Mouse (Mus musculus): ENCODE results near the gene Pnkd. TPM values are rescaled to one million over a fixed set of nuclear protein-coding genes. Genes with fewer than 3 reads are reported as not detected.
"Not testable (repeated sequence)": the region's sequence is repeated elsewhere in the genome, so short reads cannot be mapped to it uniquely, and the experiment has no call there.

Pnkd gene
- polyA plus RNA-seq, 1 experiment: 37.8 TPM

- TF ChIP-seq CTCF (IDR thresholded peaks at IDR 0.05; ENCODE audit: low read depth, low read length) (no peak), POLR2A (IDR thresholded peaks at IDR 0.05; ENCODE audit: borderline replicate concordance, low read depth, low read length) (no peak)
- H3K4me1 ChIP-seq (ENCODE audit: control insufficient read depth, insufficient read depth, low read length): peaks cover 12% of the 10 kb centered on the region
- H3K27ac ChIP-seq (ENCODE audit: insufficient read depth, low read depth, low read length): no peak overlapping the region
- H3K4me3 ChIP-seq (ENCODE audit: insufficient read depth, low read length): peak overlapping the region; percentile 76
Observed at GRCm38 (mm10) chr1:74285212-74286010, 681 bp downstream of the Pnkd start.

GRCm38 (mm10) chr1:74286869-74287607, 2.3 kb downstream of the Pnkd start:
- peaks cover 12% of the 10 kb centered on the region for H3K4me1 ChIP-seq (ENCODE audit: control insufficient read depth, insufficient read depth, low read length)
- H3K27ac ChIP-seq (ENCODE audit: insufficient read depth, low read depth, low read length); H3K4me3 ChIP-seq (ENCODE audit: insufficient read depth, low read length): not testable (repeated sequence)

GRCm38 (mm10) chr1:74288327-74288726, 3.6 kb downstream of the Pnkd start:
- Histone ChIP-seq H3K27ac (ENCODE audit: insufficient read depth, low read depth, low read length) (no peak overlapping the region), H3K4me3 (ENCODE audit: insufficient read depth, low read length) (no peak overlapping the region), H3K4me1 (ENCODE audit: control insufficient read depth, insufficient read depth, low read length) (peaks cover 12% of the 10 kb centered on the region)
- TF ChIP-seq POLR2A (IDR thresholded peaks at IDR 0.05; ENCODE audit: borderline replicate concordance, low read depth, low read length): no peak
- TF ChIP-seq CTCF (IDR thresholded peaks at IDR 0.05; ENCODE audit: low read depth, low read length): no peak

GRCm38 (mm10) chr1:74289248-74289647, 4.5 kb downstream of the Pnkd start:
- Histone ChIP-seq H3K27ac (ENCODE audit: insufficient read depth, low read depth, low read length) (peak overlapping the region; percentile 33), H3K4me1 (ENCODE audit: control insufficient read depth, insufficient read depth, low read length) (peaks cover 20% of the 10 kb centered on the region), H3K4me3 (ENCODE audit: insufficient read depth, low read length) (no peak overlapping the region)
- TF ChIP-seq CTCF (IDR thresholded peaks at IDR 0.05; ENCODE audit: low read depth, low read length) (no peak), POLR2A (IDR thresholded peaks at IDR 0.05; ENCODE audit: borderline replicate concordance, low read depth, low read length) (no peak)

- Histone ChIP-seq H3K4me1 (ENCODE audit: control insufficient read depth, insufficient read depth, low read length) (peaks cover 24% of the 10 kb centered on the region), H3K4me3 (ENCODE audit: insufficient read depth, low read length) (no peak overlapping the region), H3K27ac (ENCODE audit: insufficient read depth, low read depth, low read length) (peak overlapping the region; percentile 41)
- TF ChIP-seq POLR2A (IDR thresholded peaks at IDR 0.05; ENCODE audit: borderline replicate concordance, low read depth, low read length) (no peak), CTCF (IDR thresholded peaks at IDR 0.05; ENCODE audit: low read depth, low read length) (no peak)
Observed at GRCm38 (mm10) chr1:74289740-74290139, 5.0 kb downstream of the Pnkd start.

GRCm38 (mm10) chr1:74290141-74290540, 5.4 kb downstream of the Pnkd start:
- Histone ChIP-seq H3K4me3 (ENCODE audit: insufficient read depth, low read length) (no peak overlapping the region), H3K27ac (ENCODE audit: insufficient read depth, low read depth, low read length) (peak overlapping the region; percentile 41), H3K4me1 (ENCODE audit: control insufficient read depth, insufficient read depth, low read length) (peaks cover 28% of the 10 kb centered on the region)
- no peak for TF ChIP-seq CTCF (IDR thresholded peaks at IDR 0.05; ENCODE audit: low read depth, low read length)
- TF ChIP-seq POLR2A (IDR thresholded peaks at IDR 0.05; ENCODE audit: borderline replicate concordance, low read depth, low read length): no peak

- TF ChIP-seq POLR2A (IDR thresholded peaks at IDR 0.05; ENCODE audit: borderline replicate concordance, low read depth, low read length) (no peak), CTCF (IDR thresholded peaks at IDR 0.05; ENCODE audit: low read depth, low read length) (no peak)
- Histone ChIP-seq H3K4me3 (ENCODE audit: insufficient read depth, low read length) (no peak overlapping the region), H3K4me1 (ENCODE audit: control insufficient read depth, insufficient read depth, low read length) (peaks cover 47% of the 10 kb centered on the region), H3K27ac (ENCODE audit: insufficient read depth, low read depth, low read length) (no peak overlapping the region)
Observed at GRCm38 (mm10) chr1:74292331-74293020, 7.7 kb downstream of the Pnkd start.

- peak overlapping the region; percentile 21; the same call in 1 of the 2 replicates for H3K27ac ChIP-seq (ENCODE audit: insufficient read depth, low read depth, low read length)
- no peak overlapping the region for H3K4me3 ChIP-seq (ENCODE audit: insufficient read depth, low read length)
- peaks cover 57% of the 10 kb centered on the region for H3K4me1 ChIP-seq (ENCODE audit: control insufficient read depth, insufficient read depth, low read length)
- no peak for TF ChIP-seq CTCF (IDR thresholded peaks at IDR 0.05; ENCODE audit: low read depth, low read length)
- TF ChIP-seq POLR2A (IDR thresholded peaks at IDR 0.05; ENCODE audit: borderline replicate concordance, low read depth, low read length): no peak
Observed at GRCm38 (mm10) chr1:74293306-74293960, 8.7 kb downstream of the Pnkd start.

GRCm38 (mm10) chr1:74294090-74294643, 9.4 kb downstream of the Pnkd start:
- Histone ChIP-seq H3K27ac (ENCODE audit: insufficient read depth, low read depth, low read length) (no peak overlapping the region), H3K4me3 (ENCODE audit: insufficient read depth, low read length) (no peak overlapping the region), H3K4me1 (ENCODE audit: control insufficient read depth, insufficient read depth, low read length) (peaks cover 64% of the 10 kb centered on the region)
- TF ChIP-seq CTCF (IDR thresholded peaks at IDR 0.05; ENCODE audit: low read depth, low read length) (no peak), POLR2A (IDR thresholded peaks at IDR 0.05; ENCODE audit: borderline replicate concordance, low read depth, low read length) (no peak)

Data from bone marrow macrophage, adult 2 months (primary cell).